Mouse (Mus musculus): ENCODE measurements around the gene Kat7. TPM values are rescaled to one million over a fixed set of nuclear protein-coding genes. Genes with fewer than 3 reads are reported as not detected.
A peak's percentile ranks its signal among the peaks of the same experiment; 100 is the strongest.

Gene Kat7
- polyA plus RNA-seq, 1 experiment from 2014 or later, result 58.3 TPM

- no peaks in the 10 kb centered on the region for H3K27me3 ChIP-seq (replicated peaks)
- H3K9me3 ChIP-seq (replicated peaks), result no peaks in the 10 kb centered on the region
- ATAC-seq (ENCODE audit: insufficient number of reproducible peaks, low FRiP score), result no peak
- H3K36me3 ChIP-seq, result peaks cover 94% of the 10 kb centered on the region
- WGBS, result 90% methylated on average over 4 of the region's 4 CpGs
- H3K9ac ChIP-seq, result no peak overlapping the region
- H3K4me3 ChIP-seq, result no peak overlapping the region
- peaks cover 10% of the 10 kb centered on the region; the same call in 1 of the 2 replicates for H3K4me1 ChIP-seq (replicated peaks)
- H3K4me2 ChIP-seq, result no peak overlapping the region
- no peak overlapping the region for H3K27ac ChIP-seq (ENCODE audit: poor library complexity, severe bottlenecking)
Observed at GRCm38 (mm10) chr11:95279061-95279659, 30.9 kb downstream of the Kat7 start.

DNA sequence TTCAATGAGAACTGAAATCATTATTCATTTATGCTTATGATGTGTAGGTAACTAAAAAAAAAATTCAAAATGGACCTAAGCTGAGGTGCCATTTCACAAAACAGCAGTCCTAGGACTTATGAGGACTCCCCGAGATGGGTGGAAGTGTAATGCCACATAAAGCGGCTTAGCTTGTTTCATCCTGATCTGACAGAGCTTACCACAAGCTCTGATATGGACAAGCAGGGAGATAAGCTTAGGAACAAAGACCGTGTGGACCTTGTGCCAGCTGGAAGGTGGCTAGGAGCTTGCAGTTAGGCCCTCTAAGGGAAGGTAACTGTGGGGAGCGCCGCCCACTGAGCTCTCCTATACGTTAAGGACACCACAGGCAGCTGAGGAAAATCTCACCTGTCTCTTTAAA, 34.0 kb downstream of the Kat7 start:
- 78% methylated on average over 6 of the region's 6 CpGs for WGBS
- Histone ChIP-seq H3K36me3 (peaks cover 97% of the 10 kb centered on the region), H3K9me3 (replicated peaks) (no peaks in the 10 kb centered on the region), H3K4me1 (replicated peaks) (peaks cover 10% of the 10 kb centered on the region), H3K4me2 (no peak overlapping the region), H3K4me3 (no peak overlapping the region), H3K27me3 (replicated peaks) (no peaks in the 10 kb centered on the region), H3K27ac (ENCODE audit: poor library complexity, severe bottlenecking) (no peak overlapping the region), H3K9ac (no peak overlapping the region)
- ATAC-seq (ENCODE audit: insufficient number of reproducible peaks, low FRiP score), result no peak

DNA sequence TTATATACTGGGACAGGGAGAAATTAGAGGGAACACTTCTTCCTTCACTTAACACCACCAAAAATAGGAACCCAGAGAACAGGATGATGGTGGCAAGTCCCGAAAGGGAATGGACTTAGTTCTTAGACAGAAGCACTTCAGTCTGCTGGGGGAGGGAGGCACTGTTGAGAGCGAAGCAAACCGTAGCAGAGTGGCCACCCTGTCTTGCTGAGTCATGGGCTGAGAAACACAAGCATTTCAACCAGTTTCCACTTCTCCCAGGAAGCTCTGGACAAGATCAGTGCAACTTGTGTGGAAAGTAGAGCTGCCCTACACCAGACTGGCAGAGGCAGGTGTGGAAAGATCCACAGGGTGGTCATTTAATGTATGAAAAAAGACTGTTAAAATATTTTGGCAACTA, 35.4 kb downstream of the Kat7 start:
- Histone ChIP-seq H3K27me3 (replicated peaks) (no peaks in the 10 kb centered on the region), H3K9me3 (replicated peaks) (no peaks in the 10 kb centered on the region), H3K4me2 (no peak overlapping the region), H3K4me3 (no peak overlapping the region), H3K4me1 (replicated peaks) (peaks cover 10% of the 10 kb centered on the region), H3K27ac (ENCODE audit: poor library complexity, severe bottlenecking) (peak overlapping the region; percentile 11; the same call in 1 of the 2 replicates), H3K9ac (no peak overlapping the region; the same call in 1 of the 2 replicates), H3K36me3 (peaks cover 98% of the 10 kb centered on the region)
- WGBS, result 45% methylated on average over 3 of the region's 3 CpGs
- no peak for ATAC-seq (ENCODE audit: insufficient number of reproducible peaks, low FRiP score)

GRCm38 (mm10) chr11:95273661-95274060, 36.4 kb downstream of the Kat7 start:
- Histone ChIP-seq H3K9me3 (replicated peaks) (no peaks in the 10 kb centered on the region), H3K4me3 (no peak overlapping the region), H3K9ac (no peak overlapping the region), H3K27ac (ENCODE audit: poor library complexity, severe bottlenecking) (no peak overlapping the region), H3K4me1 (replicated peaks) (peaks cover 10% of the 10 kb centered on the region), H3K4me2 (no peak overlapping the region), H3K27me3 (replicated peaks) (no peaks in the 10 kb centered on the region), H3K36me3 (peaks cover 98% of the 10 kb centered on the region)
- no peak for ATAC-seq (ENCODE audit: insufficient number of reproducible peaks, low FRiP score)
- WGBS, result 78% methylated on average over 5 of the region's 5 CpGs

DNA sequence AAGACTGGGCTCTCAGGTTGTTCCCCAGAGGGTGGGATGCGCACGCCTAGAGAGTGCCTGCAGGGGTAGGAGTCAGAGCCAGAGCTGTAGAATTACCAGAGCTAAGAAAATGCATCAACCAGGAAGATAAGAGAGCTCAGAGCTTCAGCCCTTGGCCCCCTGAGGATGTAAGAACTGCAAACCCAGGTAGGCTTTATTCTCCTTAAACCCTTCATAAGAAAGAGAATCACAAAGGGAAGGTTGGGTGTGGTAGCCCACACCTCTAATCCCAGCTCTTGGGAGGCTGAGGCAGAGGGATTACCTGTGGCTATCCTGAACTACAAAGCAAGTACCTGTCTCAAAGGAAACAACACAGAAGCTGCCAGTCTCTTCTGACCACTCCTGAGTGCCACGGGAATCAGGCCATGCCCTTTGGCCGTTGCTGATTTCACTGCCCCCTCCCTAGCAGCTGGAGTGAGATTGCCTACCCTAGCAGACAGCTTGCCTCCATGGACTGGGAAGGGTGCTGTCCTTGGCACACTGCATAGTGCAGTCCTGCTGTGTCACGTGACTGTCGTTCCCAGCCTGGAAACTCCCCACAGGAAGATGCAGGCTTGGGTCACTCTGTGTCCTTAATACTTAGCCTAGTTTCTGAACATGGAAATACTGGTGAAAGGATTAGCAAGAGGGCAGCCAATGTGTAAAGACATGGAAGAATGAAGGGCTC, 43.4 kb downstream of the Kat7 start:
- ATAC-seq (ENCODE audit: insufficient number of reproducible peaks, low FRiP score), result no peak

GRCm38 (mm10) chr11:95264455-95265013, 45.5 kb downstream of the Kat7 start:
- Histone ChIP-seq H3K27me3 (replicated peaks) (no peaks in the 10 kb centered on the region), H3K27ac (ENCODE audit: poor library complexity, severe bottlenecking) (no peak overlapping the region), H3K9ac (no peak overlapping the region), H3K4me2 (no peak overlapping the region), H3K4me3 (no peak overlapping the region), H3K36me3 (peaks cover 22% of the 10 kb centered on the region; the same call in 1 of the 2 replicates), H3K9me3 (replicated peaks) (no peaks in the 10 kb centered on the region), H3K4me1 (replicated peaks) (peaks cover 17% of the 10 kb centered on the region)
- no peak for ATAC-seq (ENCODE audit: insufficient number of reproducible peaks, low FRiP score)
- WGBS, result 72% methylated on average over 4 of the region's 4 CpGs

More for the DNA sequence above, 43.4 kb downstream of the Kat7 start:
- no peak overlapping the region for H3K4me3 ChIP-seq
- H3K9ac ChIP-seq, result no peak overlapping the region
- peaks cover 44% of the 10 kb centered on the region for H3K36me3 ChIP-seq
- H3K4me1 ChIP-seq (replicated peaks), result peaks cover 17% of the 10 kb centered on the region
- H3K9me3 ChIP-seq (replicated peaks), result no peaks in the 10 kb centered on the region
- H3K4me2 ChIP-seq, result no peak overlapping the region
- H3K27me3 ChIP-seq (replicated peaks), result no peaks in the 10 kb centered on the region
- no peak overlapping the region for H3K27ac ChIP-seq (ENCODE audit: poor library complexity, severe bottlenecking)
- 47% methylated on average over 6 of the region's 6 CpGs for WGBS

- peaks cover 17% of the 10 kb centered on the region for H3K4me1 ChIP-seq (replicated peaks)
- H3K36me3 ChIP-seq, result peaks cover 16% of the 10 kb centered on the region; the same call in 1 of the 2 replicates
- no peak overlapping the region for H3K9ac ChIP-seq
- ATAC-seq (ENCODE audit: insufficient number of reproducible peaks, low FRiP score), result no peak
- H3K27me3 ChIP-seq (replicated peaks), result no peaks in the 10 kb centered on the region
- no peaks in the 10 kb centered on the region for H3K9me3 ChIP-seq (replicated peaks)
- 22% methylated on average over 11 of the region's 11 CpGs for WGBS
- no peak overlapping the region for H3K4me3 ChIP-seq
- no peak overlapping the region for H3K4me2 ChIP-seq
- no peak overlapping the region for H3K27ac ChIP-seq (ENCODE audit: poor library complexity, severe bottlenecking)
Observed at GRCm38 (mm10) chr11:95263816-95264454, 46.1 kb downstream of the Kat7 start.

- H3K9ac ChIP-seq, result no peak within 1 kb of the TSS
- H3K4me1 ChIP-seq (replicated peaks), result peaks cover 17% of the 10 kb centered on the region
- no peaks in the 10 kb centered on the region for H3K9me3 ChIP-seq (replicated peaks)
- no peak for ATAC-seq (ENCODE audit: insufficient number of reproducible peaks, low FRiP score)
- H3K36me3 ChIP-seq, result peaks cover 8% of the 10 kb centered on the region; the same call in 1 of the 2 replicates
- no peak within 1 kb of the TSS for H3K4me3 ChIP-seq
- WGBS, result 66% methylated on average over 5 of the region's 5 CpGs
- no peak within 1 kb of the TSS for H3K4me2 ChIP-seq
- H3K27me3 ChIP-seq (replicated peaks), result 0 out of 2 replicates have a peak, but pooled peaks cover 7% of the 10 kb centered on the region
- H3K27ac ChIP-seq (ENCODE audit: poor library complexity, severe bottlenecking), result no peak within 1 kb of the TSS
Observed at GRCm38 (mm10) chr11:95261178-95261751, 48.8 kb downstream of the Kat7 start, which contains the start of gene Tac4. Gene Tac4 (plus strand): TSS chr11:95261529.

GRCm38 (mm10) chr11:95259088-95259849, 50.8 kb downstream of the Kat7 start:
- ATAC-seq (ENCODE audit: insufficient number of reproducible peaks, low FRiP score), result peak; percentile 77
- Histone ChIP-seq H3K4me3 (peak overlapping the region; percentile 57), H3K36me3 (no peaks in the 10 kb centered on the region), H3K9me3 (replicated peaks) (no peaks in the 10 kb centered on the region), H3K27me3 (replicated peaks) (0 out of 2 replicates have a peak, but pooled peaks cover 14% of the 10 kb centered on the region), H3K4me2 (peak overlapping the region; percentile 89), H3K9ac (peak overlapping the region; percentile 78), H3K4me1 (replicated peaks) (peaks cover 17% of the 10 kb centered on the region), H3K27ac (ENCODE audit: poor library complexity, severe bottlenecking) (peak overlapping the region; percentile 63)
- under 1% methylated on average over 73 of the region's 73 CpGs for WGBS

DNA sequence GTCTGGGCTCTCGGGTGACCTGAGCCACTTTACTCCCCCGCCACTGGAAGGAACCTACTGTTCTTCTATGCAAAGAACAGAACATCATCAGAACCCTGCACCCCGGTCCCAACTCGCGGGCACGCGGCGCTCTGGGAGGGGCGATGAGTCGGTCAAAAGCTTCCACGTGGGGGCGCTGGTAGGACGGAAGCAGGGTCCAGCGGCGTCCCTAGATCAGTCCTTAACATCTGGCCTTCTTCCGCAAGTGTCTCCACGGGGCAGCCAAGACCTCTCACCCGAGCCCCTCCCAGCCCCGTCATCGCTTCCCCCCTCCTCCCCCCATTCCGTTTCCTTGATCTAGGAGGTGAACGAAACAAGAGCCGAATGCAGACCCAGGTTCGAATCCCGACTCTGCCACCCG, 51.6 kb downstream of the Kat7 start:
- H3K9me3 ChIP-seq (replicated peaks), result no peaks in the 10 kb centered on the region
- WGBS, result 1% methylated on average over 26 of the region's 26 CpGs
- no peaks in the 10 kb centered on the region for H3K36me3 ChIP-seq

More for the DNA sequence above, 51.6 kb downstream of the Kat7 start:
- H3K4me1 ChIP-seq (replicated peaks), result peaks cover 9% of the 10 kb centered on the region; the same call in 1 of the 2 replicates
- 0 out of 2 replicates have a peak, but pooled peaks cover 14% of the 10 kb centered on the region for H3K27me3 ChIP-seq (replicated peaks)
- peak overlapping the region; percentile 57 for H3K4me3 ChIP-seq
- no peak overlapping the region for H3K27ac ChIP-seq (ENCODE audit: poor library complexity, severe bottlenecking)
- peak overlapping the region; percentile 89 for H3K4me2 ChIP-seq
- ATAC-seq (ENCODE audit: insufficient number of reproducible peaks, low FRiP score), result peak; percentile 51
- H3K9ac ChIP-seq, result peak overlapping the region; percentile 78
